Mouse (Mus musculus): ENCODE data around the gene Lexm. TPM values are rescaled to one million over a fixed set of nuclear protein-coding genes. Genes with fewer than 3 reads are reported as not detected.

Gene Lexm
- polyA plus RNA-seq, 1 experiment from 2014 or later, result 0.25 TPM

GRCm38 (mm10) chr4:106615637-106616036, 1.4 kb downstream of the Lexm start:
- H3K27ac ChIP-seq (ENCODE audit: low read depth, low read length), result no peak overlapping the region
- no peak overlapping the region for H3K4me3 ChIP-seq (ENCODE audit: low read depth, low read length)
- H3K4me1 ChIP-seq (ENCODE audit: control insufficient read depth, insufficient read depth, low read length), result peaks cover 4% of the 10 kb centered on the region; the same call in 1 of the 2 replicates
- no peaks in the 10 kb centered on the region for H3K36me3 ChIP-seq (ENCODE audit: control insufficient read depth, insufficient read depth, low read length)
- no peaks in the 10 kb centered on the region for H3K27me3 ChIP-seq (ENCODE audit: control insufficient read depth, insufficient read depth, low read length)
- WGBS, result 82% methylated on average over 12 of the region's 12 CpGs
- peak; percentile 59 for DNase-seq (ENCODE audit: low spot score, missing footprints)
- H3K9me3 ChIP-seq (ENCODE audit: control insufficient read depth, low read length), result no peaks in the 10 kb centered on the region
- no peak for ATAC-seq (ENCODE audit: low FRiP score)
- no peak overlapping the region for H3K9ac ChIP-seq (ENCODE audit: low read length)
- H3K4me2 ChIP-seq, result no peak overlapping the region

DNA sequence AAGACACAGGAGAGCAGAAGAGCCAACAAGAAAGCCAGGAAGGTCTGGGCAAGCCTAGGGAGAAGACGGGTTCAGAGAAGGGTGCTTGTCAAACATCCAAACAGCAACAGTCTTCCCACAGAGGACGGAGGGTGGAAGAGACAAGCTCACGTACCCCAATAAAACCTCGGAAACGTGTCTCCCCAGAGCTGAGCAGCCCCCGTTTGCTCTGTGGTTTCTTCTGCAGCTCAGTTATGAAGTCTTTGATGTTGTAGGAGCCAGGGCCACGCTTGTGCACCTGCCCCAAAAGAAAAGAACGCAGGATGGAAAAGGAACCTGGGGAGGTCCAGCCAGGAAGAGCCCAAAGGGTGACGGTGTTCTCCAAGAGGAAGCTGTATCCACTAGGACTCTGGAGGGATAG, 2.2 kb downstream of the Lexm start:
- no peak for ATAC-seq (ENCODE audit: low FRiP score)

GRCm38 (mm10) chr4:106614180-106614797, 2.8 kb downstream of the Lexm start:
- H3K4me3 ChIP-seq (ENCODE audit: low read depth, low read length), result no peak overlapping the region
- WGBS, result 42% methylated on average over 7 of the region's 7 CpGs
- no peak overlapping the region for H3K9ac ChIP-seq (ENCODE audit: low read length)
- H3K27ac ChIP-seq (ENCODE audit: low read depth, low read length), result no peak overlapping the region
- H3K27me3 ChIP-seq (ENCODE audit: control insufficient read depth, insufficient read depth, low read length), result no peaks in the 10 kb centered on the region
- H3K36me3 ChIP-seq (ENCODE audit: control insufficient read depth, insufficient read depth, low read length), result no peaks in the 10 kb centered on the region
- ATAC-seq (ENCODE audit: low FRiP score) (peak; percentile 71), DNase-seq (ENCODE audit: low spot score, missing footprints) (peak; percentile 97)
- H3K4me2 ChIP-seq, result no peak overlapping the region
- H3K9me3 ChIP-seq (ENCODE audit: control insufficient read depth, low read length), result no peaks in the 10 kb centered on the region
- peaks cover 4% of the 10 kb centered on the region; the same call in 1 of the 2 replicates for H3K4me1 ChIP-seq (ENCODE audit: control insufficient read depth, insufficient read depth, low read length)

More for the DNA sequence above, 2.2 kb downstream of the Lexm start:
- H3K27ac ChIP-seq (ENCODE audit: low read depth, low read length), result no peak overlapping the region
- no peaks in the 10 kb centered on the region for H3K36me3 ChIP-seq (ENCODE audit: control insufficient read depth, insufficient read depth, low read length)
- H3K27me3 ChIP-seq (ENCODE audit: control insufficient read depth, insufficient read depth, low read length), result no peaks in the 10 kb centered on the region
- H3K9ac ChIP-seq (ENCODE audit: low read length), result no peak overlapping the region
- peak; percentile 8 for DNase-seq (ENCODE audit: low spot score, missing footprints)
- H3K4me1 ChIP-seq (ENCODE audit: control insufficient read depth, insufficient read depth, low read length), result peaks cover 4% of the 10 kb centered on the region; the same call in 1 of the 2 replicates
- WGBS, result 85% methylated on average over 9 of the region's 9 CpGs
- H3K4me2 ChIP-seq, result no peak overlapping the region
- H3K4me3 ChIP-seq (ENCODE audit: low read depth, low read length), result no peak overlapping the region
- no peaks in the 10 kb centered on the region for H3K9me3 ChIP-seq (ENCODE audit: control insufficient read depth, low read length)

- no peaks in the 10 kb centered on the region for H3K36me3 ChIP-seq (ENCODE audit: control insufficient read depth, insufficient read depth, low read length)
- no peak overlapping the region for H3K4me2 ChIP-seq
- no peak overlapping the region for H3K27ac ChIP-seq (ENCODE audit: low read depth, low read length)
- no peak for DNase-seq (ENCODE audit: low spot score, missing footprints)
- WGBS, result 80% methylated on average over 3 of the region's 3 CpGs
- ATAC-seq (ENCODE audit: low FRiP score), result no peak
- H3K9me3 ChIP-seq (ENCODE audit: control insufficient read depth, low read length), result no peaks in the 10 kb centered on the region
- peaks cover 4% of the 10 kb centered on the region; the same call in 1 of the 2 replicates for H3K4me1 ChIP-seq (ENCODE audit: control insufficient read depth, insufficient read depth, low read length)
- no peak overlapping the region for H3K4me3 ChIP-seq (ENCODE audit: low read depth, low read length)
- H3K9ac ChIP-seq (ENCODE audit: low read length), result no peak overlapping the region
- no peaks in the 10 kb centered on the region for H3K27me3 ChIP-seq (ENCODE audit: control insufficient read depth, insufficient read depth, low read length)
Observed at GRCm38 (mm10) chr4:106613560-106613959, 3.5 kb downstream of the Lexm start.

- no peaks in the 10 kb centered on the region for H3K27me3 ChIP-seq (ENCODE audit: control insufficient read depth, insufficient read depth, low read length)
- no peak overlapping the region for H3K27ac ChIP-seq (ENCODE audit: low read depth, low read length)
- H3K4me3 ChIP-seq (ENCODE audit: low read depth, low read length), result no peak overlapping the region
- no peak for DNase-seq (ENCODE audit: low spot score, missing footprints)
- ATAC-seq (ENCODE audit: low FRiP score), result no peak
- H3K9me3 ChIP-seq (ENCODE audit: control insufficient read depth, low read length), result no peaks in the 10 kb centered on the region
- H3K4me1 ChIP-seq (ENCODE audit: control insufficient read depth, insufficient read depth, low read length), result peaks cover 4% of the 10 kb centered on the region; the same call in 1 of the 2 replicates
- WGBS, result 78% methylated on average over 8 of the region's 8 CpGs
- no peak overlapping the region for H3K4me2 ChIP-seq
- no peak overlapping the region for H3K9ac ChIP-seq (ENCODE audit: low read length)
- H3K36me3 ChIP-seq (ENCODE audit: control insufficient read depth, insufficient read depth, low read length), result no peaks in the 10 kb centered on the region
Observed at GRCm38 (mm10) chr4:106613105-106613504, 3.9 kb downstream of the Lexm start.

DNA sequence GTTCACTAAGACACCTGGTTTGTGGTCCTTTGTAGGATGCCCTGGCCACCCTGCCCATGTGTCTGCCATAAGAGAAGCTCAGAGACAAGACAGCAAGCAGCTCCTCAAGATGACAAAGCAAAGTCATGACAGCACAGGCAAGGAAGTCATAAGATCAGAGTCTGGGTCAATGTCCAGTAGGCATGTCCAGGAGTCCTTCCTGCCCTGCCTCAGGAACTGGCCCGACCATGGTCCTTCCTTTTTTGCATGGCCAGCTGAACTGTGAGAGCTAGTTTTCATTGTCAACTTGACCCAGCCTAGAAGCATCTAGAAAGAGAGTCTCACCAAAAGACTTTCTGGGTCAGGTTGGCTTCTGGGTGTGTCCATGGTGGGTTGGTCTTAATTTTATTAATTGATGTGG, 9.1 kb downstream of the Lexm start:
- Histone ChIP-seq H3K27ac (ENCODE audit: low read depth, low read length) (no peak overlapping the region), H3K27me3 (ENCODE audit: control insufficient read depth, insufficient read depth, low read length) (no peaks in the 10 kb centered on the region), H3K4me1 (ENCODE audit: control insufficient read depth, insufficient read depth, low read length) (peaks cover 3% of the 10 kb centered on the region; the same call in 1 of the 2 replicates), H3K9me3 (ENCODE audit: control insufficient read depth, low read length) (no peaks in the 10 kb centered on the region), H3K9ac (ENCODE audit: low read length) (no peak overlapping the region), H3K36me3 (ENCODE audit: control insufficient read depth, insufficient read depth, low read length) (no peaks in the 10 kb centered on the region), H3K4me2 (no peak overlapping the region), H3K4me3 (ENCODE audit: low read depth, low read length) (no peak overlapping the region)
- no peak for ATAC-seq (ENCODE audit: low FRiP score)
- WGBS, result 82% methylated on average over 1 of the region's 1 CpGs
- DNase-seq (ENCODE audit: low spot score, missing footprints), result no peak

- H3K27ac ChIP-seq (ENCODE audit: low read depth, low read length), result no peak overlapping the region
- no peak overlapping the region for H3K4me3 ChIP-seq (ENCODE audit: low read depth, low read length)
- 47% methylated on average over 18 of the region's 18 CpGs for WGBS
- H3K4me1 ChIP-seq (ENCODE audit: control insufficient read depth, insufficient read depth, low read length), result peaks cover 3% of the 10 kb centered on the region; the same call in 1 of the 2 replicates
- ATAC-seq (ENCODE audit: low FRiP score), result peak; percentile 92
- H3K27me3 ChIP-seq (ENCODE audit: control insufficient read depth, insufficient read depth, low read length), result no peaks in the 10 kb centered on the region
- peak overlapping the region; percentile 30 for H3K4me2 ChIP-seq
- no peaks in the 10 kb centered on the region for H3K9me3 ChIP-seq (ENCODE audit: control insufficient read depth, low read length)
- H3K36me3 ChIP-seq (ENCODE audit: control insufficient read depth, insufficient read depth, low read length), result no peaks in the 10 kb centered on the region
- peak; percentile 90 for DNase-seq (ENCODE audit: low spot score, missing footprints)
- peak overlapping the region; percentile 33; the same call in 1 of the 2 replicates for H3K9ac ChIP-seq (ENCODE audit: low read length)
Observed at GRCm38 (mm10) chr4:106606639-106607554, 10.1 kb downstream of the Lexm start.

GRCm38 (mm10) chr4:106600770-106601169, 16.3 kb downstream of the Lexm start:
- DNase-seq (ENCODE audit: low spot score, missing footprints) (no peak), ATAC-seq (ENCODE audit: low FRiP score) (no peak)
- Histone ChIP-seq H3K4me1 (ENCODE audit: control insufficient read depth, insufficient read depth, low read length) (no peaks in the 10 kb centered on the region), H3K9ac (ENCODE audit: low read length) (no peak overlapping the region), H3K9me3 (ENCODE audit: control insufficient read depth, low read length) (no peaks in the 10 kb centered on the region), H3K4me2 (no peak overlapping the region), H3K27ac (ENCODE audit: low read depth, low read length) (no peak overlapping the region), H3K4me3 (ENCODE audit: low read depth, low read length) (no peak overlapping the region), H3K36me3 (ENCODE audit: control insufficient read depth, insufficient read depth, low read length) (no peaks in the 10 kb centered on the region), H3K27me3 (ENCODE audit: control insufficient read depth, insufficient read depth, low read length) (no peaks in the 10 kb centered on the region)
- WGBS, result 84% methylated on average over 4 of the region's 4 CpGs

- no peak overlapping the region for H3K4me3 ChIP-seq (ENCODE audit: low read depth, low read length)
- no peaks in the 10 kb centered on the region for H3K4me1 ChIP-seq (ENCODE audit: control insufficient read depth, insufficient read depth, low read length)
- no peak for ATAC-seq (ENCODE audit: low FRiP score)
- 38% methylated on average over 1 of the region's 1 CpGs for WGBS
- H3K9ac ChIP-seq (ENCODE audit: low read length), result no peak overlapping the region
- no peaks in the 10 kb centered on the region for H3K36me3 ChIP-seq (ENCODE audit: control insufficient read depth, insufficient read depth, low read length)
- DNase-seq (ENCODE audit: low spot score, missing footprints), result no peak
- H3K4me2 ChIP-seq, result no peak overlapping the region
- H3K9me3 ChIP-seq (ENCODE audit: control insufficient read depth, low read length), result no peaks in the 10 kb centered on the region
- no peak overlapping the region for H3K27ac ChIP-seq (ENCODE audit: low read depth, low read length)
- no peaks in the 10 kb centered on the region for H3K27me3 ChIP-seq (ENCODE audit: control insufficient read depth, insufficient read depth, low read length)
Observed at GRCm38 (mm10) chr4:106599415-106599814, 17.6 kb downstream of the Lexm start.

Data from midbrain, embryonic 11.5 days (tissue).